Mouse (Mus musculus) 416B (cell line): ENCODE data around the gene Sgpp2.

ENCODE experiments used
- DNase-seq: peaks from one replicate; pipeline ENCODE4 v3.0.0; 2011; ENCODE audit warnings: low read depth

Sgpp2 gene

GRCm38 (mm10) chr1:78310021-78310752 is at the start of gene Sgpp2:
Gene Sgpp2, plus strand, starts transcription at chr1:78310345.
- DNase-seq, result no peak

GRCm38 (mm10) chr1:78267519-78267918 is 42.6 kb upstream of the Sgpp2 start:
- no peak for DNase-seq

- DNase-seq, result no peak
Measured at GRCm38 (mm10) chr1:78272915-78273314, 37.2 kb upstream of the Sgpp2 start.

- no peak for DNase-seq
Measured at GRCm38 (mm10) chr1:78279128-78279527, 31.0 kb upstream of the Sgpp2 start.

- no peak for DNase-seq
Measured at GRCm38 (mm10) chr1:78292397-78292796, 17.7 kb upstream of the Sgpp2 start.

GRCm38 (mm10) chr1:78299670-78300225 is 10.4 kb upstream of the Sgpp2 start:
- no peak for DNase-seq

- no peak for DNase-seq
Measured at GRCm38 (mm10) chr1:78308688-78309087, 1.5 kb upstream of the Sgpp2 start.

- DNase-seq, result no peak
Measured at GRCm38 (mm10) chr1:78309280-78309679, 865 bp upstream of the Sgpp2 start.

- DNase-seq, result no peak
Measured at GRCm38 (mm10) chr1:78310861-78311341, 756 bp downstream of the Sgpp2 start.

- no peak for DNase-seq
Measured at GRCm38 (mm10) chr1:78311482-78311881, 1.3 kb downstream of the Sgpp2 start.

GRCm38 (mm10) chr1:78312917-78313316 is 2.8 kb downstream of the Sgpp2 start:
- DNase-seq, result no peak

- no peak for DNase-seq
Measured at GRCm38 (mm10) chr1:78313961-78314360, 3.8 kb downstream of the Sgpp2 start.

GRCm38 (mm10) chr1:78318089-78318760 is 8.1 kb downstream of the Sgpp2 start:
- no peak for DNase-seq

- no peak for DNase-seq
Measured at GRCm38 (mm10) chr1:78320291-78320690, 10.1 kb downstream of the Sgpp2 start.

GRCm38 (mm10) chr1:78322098-78322778 is 12.1 kb downstream of the Sgpp2 start:
- no peak for DNase-seq

GRCm38 (mm10) chr1:78322844-78323243 is 12.7 kb downstream of the Sgpp2 start:
- no peak for DNase-seq

GRCm38 (mm10) chr1:78324044-78324443 is 13.9 kb downstream of the Sgpp2 start:
- DNase-seq, result no peak

- DNase-seq, result no peak
Measured at GRCm38 (mm10) chr1:78325851-78326250, 15.7 kb downstream of the Sgpp2 start.

GRCm38 (mm10) chr1:78328646-78329045 is 18.5 kb downstream of the Sgpp2 start:
- no peak for DNase-seq

- DNase-seq, result no peak
Measured at GRCm38 (mm10) chr1:78329861-78330260, 19.7 kb downstream of the Sgpp2 start.

- DNase-seq, result peak; percentile 23
Measured at GRCm38 (mm10) chr1:78330620-78331158, 20.5 kb downstream of the Sgpp2 start.

GRCm38 (mm10) chr1:78337726-78338125 is 27.6 kb downstream of the Sgpp2 start:
- no peak for DNase-seq
